Mouse (Mus musculus): ENCODE data around the gene Ncaph2. TPM values are rescaled to one million over a fixed set of nuclear protein-coding genes. Genes with fewer than 3 reads are reported as not detected.

The Ncaph2 gene
- total RNA-seq (2021), result 10 to 100 TPM; 52.0 to 60.4 TPM

- intact Hi-C loops (cut with DNase I), result loop anchor here (2.0 kb wide), 2 partner anchors 15 to 41 kb away; partner anchors contain the start of gene Sbf1
- peak; percentile 90 for DNase-seq (ENCODE audit: low spot score)
These were observed at the start of gene Ncaph2, which contains the start of gene Lmf2 for GRCm38 (mm10) chr15:89355241-89356187. Gene Ncaph2, plus strand, starts transcription at chr15:89355719. Gene Lmf2, minus strand, starts transcription at chr15:89355659.

DNA sequence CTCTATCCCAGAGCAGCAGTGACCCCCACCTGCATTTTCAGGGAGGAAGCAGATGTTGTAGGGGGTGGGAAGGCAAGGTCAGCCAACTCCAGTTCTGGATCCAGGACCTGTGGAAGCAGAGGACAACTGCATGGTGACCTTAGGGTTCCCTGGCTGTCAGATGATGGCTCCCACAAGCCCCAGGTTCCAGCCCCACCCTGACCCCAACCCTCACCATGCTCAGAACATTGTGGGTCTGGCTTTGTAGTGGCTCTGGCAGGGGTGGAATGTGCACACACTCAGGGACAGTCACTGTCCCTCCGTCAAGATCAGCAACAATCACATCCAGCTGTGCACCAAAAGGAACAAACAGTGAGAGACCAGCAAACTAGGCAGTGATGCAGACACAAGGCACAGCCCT lies 49.6 kb upstream of the Ncaph2 start:
- intact Hi-C loops (cut with DNase I), result no loop called here
- no peak for DNase-seq (ENCODE audit: low spot score)

DNA sequence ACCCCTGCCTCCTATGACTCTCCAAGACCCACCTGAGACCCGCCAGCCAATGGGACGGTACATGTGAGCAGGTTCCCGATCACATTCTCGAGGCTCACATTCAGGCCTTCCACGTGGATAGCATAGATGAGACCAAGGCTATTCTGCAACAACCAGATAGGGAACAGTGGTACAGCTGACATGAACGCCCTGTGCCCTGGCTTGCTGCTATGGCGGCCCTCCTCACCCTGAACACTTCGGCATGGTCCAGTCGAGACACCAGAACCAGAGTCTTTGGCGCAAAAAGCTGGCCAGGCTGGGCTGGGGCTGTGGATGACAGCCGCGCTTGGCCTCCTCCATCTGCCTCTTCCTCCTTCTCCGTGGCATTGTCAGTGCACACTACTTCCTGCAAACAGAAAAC lies 48.1 kb upstream of the Ncaph2 start:
- intact Hi-C loops (cut with DNase I), result no loop called here
- DNase-seq (ENCODE audit: low spot score), result no peak

- intact Hi-C loops (cut with DNase I), result no loop called here
These were observed 46.9 kb upstream of the Ncaph2 start for GRCm38 (mm10) chr15:89308406-89309139.

GRCm38 (mm10) chr15:89309962-89310498 lies 45.5 kb upstream of the Ncaph2 start:
- DNase-seq (ENCODE audit: low spot score), result no peak
- intact Hi-C loops (cut with DNase I), result no loop called here

More at GRCm38 (mm10) chr15:89308406-89309139, 46.9 kb upstream of the Ncaph2 start:
- no peak for DNase-seq (ENCODE audit: low spot score)

- intact Hi-C loops (cut with DNase I), result no loop called here
- no peak for DNase-seq (ENCODE audit: low spot score)
These were observed 42.2 kb upstream of the Ncaph2 start for GRCm38 (mm10) chr15:89313359-89313758.

DNA sequence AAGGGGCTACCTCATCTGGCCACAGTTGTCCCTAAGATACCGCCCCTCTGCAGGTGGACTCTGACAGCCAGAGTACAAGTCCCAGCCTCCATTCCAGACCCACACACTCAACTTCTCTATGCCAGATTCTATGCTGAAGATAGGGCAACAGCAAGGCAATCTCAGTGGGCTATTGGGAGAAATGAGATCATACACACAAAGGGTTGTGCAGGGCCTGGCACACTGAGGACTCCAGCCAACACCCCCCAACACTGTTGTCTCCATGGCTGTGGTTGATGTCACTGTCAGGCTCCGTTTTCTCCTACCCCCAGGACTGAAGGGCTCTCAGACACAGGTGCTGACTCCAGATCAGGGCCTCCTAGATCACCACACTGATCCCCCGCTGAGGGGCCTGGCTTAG lies 41.4 kb upstream of the Ncaph2 start:
- DNase-seq (ENCODE audit: low spot score), result no peak
- intact Hi-C loops (cut with DNase I), result loop anchor here (2.0 kb wide), 1 partner anchor 41 kb away; the partner anchor contains the start of genes Lmf2 and Ncaph2

- no peak for DNase-seq (ENCODE audit: low spot score)
- intact Hi-C loops (cut with DNase I), result loop anchor here (2.0 kb wide), 1 partner anchor 40 kb away; the partner anchor contains the start of genes Lmf2 and Ncaph2
These were observed 40.9 kb upstream of the Ncaph2 start for GRCm38 (mm10) chr15:89314511-89315189.

DNA sequence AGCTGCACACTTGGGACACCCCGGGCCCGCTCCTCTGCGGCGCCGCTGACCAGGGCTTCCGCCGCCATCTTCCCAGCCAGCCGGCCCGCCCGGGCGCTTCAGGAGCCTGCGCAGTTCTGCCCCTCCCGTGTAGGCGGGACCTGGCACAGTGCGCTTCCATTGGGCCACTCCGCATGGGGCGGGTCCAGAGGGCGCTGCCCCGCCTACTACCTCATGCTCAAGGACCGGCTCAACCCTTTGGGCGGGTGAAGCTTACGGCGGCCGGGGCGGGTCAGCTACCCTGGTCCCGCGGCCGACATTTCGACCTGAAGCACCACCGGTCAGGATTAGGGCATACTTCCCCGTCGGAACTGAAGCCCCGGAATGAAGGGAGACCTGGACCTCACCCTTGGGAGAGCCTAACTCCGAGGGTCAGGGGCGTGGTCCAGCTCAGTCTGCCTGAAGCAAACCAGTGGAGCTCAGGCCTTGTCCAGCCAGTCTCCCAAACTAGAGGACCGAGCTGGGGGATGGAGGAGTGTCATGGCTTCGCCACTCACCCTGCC lies 40.3 kb upstream of the Ncaph2 start, which contains the start of gene Sbf1:
TSS of gene Sbf1 (minus strand) at position 122 of the 542 bp plus-strand sequence.
- intact Hi-C loops (cut with DNase I), result loop anchor here (2.0 kb wide), 1 partner anchor 40 kb away; the partner anchor contains the start of genes Lmf2 and Ncaph2
- peak; percentile 98 for DNase-seq (ENCODE audit: low spot score)

- no peak for DNase-seq (ENCODE audit: low spot score)
- intact Hi-C loops (cut with DNase I), result no loop called here
These were observed 39.4 kb upstream of the Ncaph2 start for GRCm38 (mm10) chr15:89316146-89316545.

DNA sequence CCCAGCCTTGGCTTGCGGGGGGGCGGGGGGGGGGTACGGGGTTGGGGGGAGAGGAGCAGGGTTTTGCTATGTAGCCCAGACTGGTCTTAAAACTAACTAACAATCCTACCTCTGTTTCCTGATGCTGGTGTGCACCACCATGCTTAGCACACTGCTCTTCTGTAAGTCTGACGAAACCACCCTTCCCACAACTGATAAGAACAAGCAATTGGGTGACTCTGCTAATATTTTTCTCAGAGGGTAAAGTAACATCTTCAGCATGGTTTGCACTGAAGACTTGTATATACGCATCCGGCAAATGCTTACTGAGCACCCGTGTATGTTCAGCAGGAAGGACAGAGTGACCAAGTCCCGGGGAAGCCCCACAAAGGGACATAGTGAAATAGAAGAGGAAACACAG lies 34.3 kb upstream of the Ncaph2 start:
- no peak for DNase-seq (ENCODE audit: low spot score)
- intact Hi-C loops (cut with DNase I), result no loop called here

GRCm38 (mm10) chr15:89322670-89323522 lies 32.6 kb upstream of the Ncaph2 start, which contains the start of gene Adm2:
Gene Adm2, plus strand, starts transcription at chr15:89322720.
- intact Hi-C loops (cut with DNase I), result no loop called here

GRCm38 (mm10) chr15:89323656-89324055 lies 31.9 kb upstream of the Ncaph2 start:
- DNase-seq (ENCODE audit: low spot score), result no peak
- intact Hi-C loops (cut with DNase I), result no loop called here

More at GRCm38 (mm10) chr15:89322670-89323522, 32.6 kb upstream of the Ncaph2 start, which contains the start of gene Adm2:
- DNase-seq (ENCODE audit: low spot score), result no peak

DNA sequence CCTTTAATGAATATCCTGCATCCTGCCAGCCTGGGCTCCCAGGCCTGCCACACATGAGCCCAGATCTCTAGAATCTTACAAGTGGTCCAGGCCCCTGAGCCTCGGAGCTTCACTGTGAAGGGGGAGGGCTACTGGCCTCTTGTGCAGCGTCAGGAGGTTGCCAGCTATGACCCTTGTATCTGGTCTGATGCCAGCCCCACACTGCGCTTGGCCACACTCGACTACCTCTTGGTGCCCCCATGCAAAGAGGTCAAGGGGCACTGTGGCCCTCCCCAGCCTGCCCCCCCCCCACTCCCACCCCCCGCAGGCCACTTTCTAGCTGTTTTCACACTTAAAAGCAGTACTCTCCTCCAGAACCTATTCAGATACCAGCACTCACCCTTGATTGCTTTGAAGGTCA lies 29.1 kb upstream of the Ncaph2 start:
- intact Hi-C loops (cut with DNase I), result no loop called here
- no peak for DNase-seq (ENCODE audit: low spot score)

DNA sequence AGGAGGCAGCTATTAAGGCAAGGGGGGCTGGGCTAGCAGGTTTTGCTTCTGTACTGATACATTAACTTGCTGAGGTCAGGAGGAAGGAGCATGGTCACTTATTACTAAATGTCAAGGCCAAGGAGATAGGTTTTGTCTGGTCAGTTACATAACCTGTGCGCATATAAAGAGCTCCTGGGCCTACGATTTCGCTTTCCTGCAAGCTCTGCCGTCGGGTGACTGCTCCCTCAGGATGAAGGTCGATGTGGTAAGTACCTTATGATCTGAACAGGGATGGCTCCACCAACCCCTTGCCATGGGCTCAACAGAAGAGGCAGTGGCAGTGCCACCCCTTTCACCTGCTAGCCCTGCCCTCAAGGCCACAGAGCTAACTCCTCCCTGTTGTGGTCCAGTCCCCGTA lies 21.2 kb upstream of the Ncaph2 start, which contains the start of gene Miox:
TSS of gene Miox (plus strand) at position 128 of the 400 bp plus-strand sequence.
- DNase-seq (ENCODE audit: low spot score), result no peak
- intact Hi-C loops (cut with DNase I), result no loop called here

- intact Hi-C loops (cut with DNase I), result no loop called here
- DNase-seq (ENCODE audit: low spot score), result no peak
These were observed 20.6 kb upstream of the Ncaph2 start for GRCm38 (mm10) chr15:89334774-89335537.

DNA sequence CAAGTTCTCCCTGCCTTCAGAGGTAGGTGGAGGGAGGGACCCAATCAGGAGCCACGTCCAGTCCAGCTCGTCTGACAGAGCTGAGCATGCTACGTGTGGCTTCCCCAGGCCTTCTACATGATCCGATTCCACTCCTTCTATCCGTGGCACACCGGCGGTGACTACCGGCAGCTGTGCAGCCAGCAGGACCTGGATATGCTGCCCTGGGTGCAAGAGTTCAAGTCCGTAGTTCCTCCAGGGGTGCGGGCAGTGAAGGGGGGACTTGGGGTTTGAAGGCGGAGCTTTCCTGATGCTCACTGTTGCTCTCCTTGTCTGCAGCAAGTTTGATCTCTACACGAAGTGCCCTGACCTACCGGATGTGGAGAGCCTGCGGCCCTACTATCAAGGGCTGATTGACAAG lies 19.1 kb upstream of the Ncaph2 start:
- intact Hi-C loops (cut with DNase I), result no loop called here
- DNase-seq (ENCODE audit: low spot score), result no peak

All from heart, postnatal 25 days (tissue).